Mouse (Mus musculus) adrenal gland, adult 10 weeks (tissue): ENCODE data around the gene Gm4744. TPM values are rescaled to one million over a fixed set of nuclear protein-coding genes. Genes with fewer than 3 reads are reported as not detected.

Source experiments
- polyA plus RNA-seq: library from polyadenylated mRNA; stranded (reverse); fragments of 350-450 nt; fragmentation: Illumina TruSeq; extraction: RNeasy Lipid Tissue Mini Kit (QIAGEN cat#74804); gene quantifications from one replicate; pipeline ENCODE4 v1.2.3, GENCODE M21; 2014; ENCODE audit warnings: low read depth, low replicate concordance

Gene Gm4744
- polyA plus RNA-seq: not detected

GRCm38 (mm10) chr6:40951770-40952169 is at the start of gene Gm4744:
Gene Gm4744 (minus strand): TSS chr6:40951870.

GRCm38 (mm10) chr6:40999379-40999778 is 47.7 kb upstream of the Gm4744 start, which contains the start of gene Gm2663:
Gene Gm2663 (minus strand): TSS chr6:40999479.

GRCm38 (mm10) chr6:40964454-40964853 is 12.8 kb upstream of the Gm4744 start, which contains the start of gene 1810009J06Rik:
Gene 1810009J06Rik (plus strand): TSS chr6:40964754.

GRCm38 (mm10) chr6:40940457-40940856 is 11.2 kb downstream of the Gm4744 start, which contains the start of gene 1700074P13Rik:
Gene 1700074P13Rik (minus strand): TSS chr6:40940557.

DNA sequence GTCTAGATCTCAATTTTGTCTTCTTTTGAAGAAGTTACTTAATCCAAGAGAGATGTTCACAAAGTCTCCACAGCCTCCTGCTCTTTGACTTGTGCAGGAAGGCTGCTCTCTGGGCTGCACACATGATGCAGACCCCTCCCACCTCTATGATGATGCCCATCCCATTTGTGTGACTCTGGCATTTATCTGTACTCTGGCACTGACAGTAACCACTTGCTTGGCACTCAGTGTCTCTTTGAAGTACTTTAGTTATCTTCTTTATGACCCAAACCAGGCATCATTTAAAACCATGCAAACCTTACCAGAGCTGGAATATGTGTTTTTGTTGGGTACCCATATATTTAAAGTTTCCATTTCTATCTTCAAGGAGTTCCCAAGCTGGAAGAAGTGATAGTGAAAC is 51.4 kb downstream of the Gm4744 start, which contains the start of gene Prss58:
Gene Prss58 (minus strand): TSS at position 101 of the 400 bp plus-strand sequence.

Other genes starting within 250 kb of the Gm4744 start
- gene Moxd2, start 64.4 kb downstream of the Gm4744 start, polyA plus RNA-seq: not detected
- not detected for gene Prss58, start 51.5 kb downstream of the Gm4744 start, polyA plus RNA-seq
- gene 1700074P13Rik, start 11.3 kb downstream of the Gm4744 start, polyA plus RNA-seq: not detected
- gene 1810009J06Rik, start 12.9 kb upstream of the Gm4744 start, polyA plus RNA-seq: not detected
- gene Gm2663, start 47.6 kb upstream of the Gm4744 start, polyA plus RNA-seq: not detected
- gene 2210010C04Rik, start 83.6 kb upstream of the Gm4744 start, polyA plus RNA-seq: 0.52 TPM